Mouse (Mus musculus): ENCODE measurements around the gene Slc11a1. TPM values are rescaled to one million over a fixed set of nuclear protein-coding genes. Genes with fewer than 3 reads are reported as not detected.
"Not testable (repeated sequence)": the region's sequence is repeated elsewhere in the genome, so short reads cannot be mapped to it uniquely, and the experiment has no call there.

The Slc11a1 gene
- polyA plus RNA-seq, 1 experiment from 2014 or later, result 4.5 TPM

GRCm38 (mm10) chr1:74390924-74391748 is 16.1 kb downstream of the Slc11a1 start, which contains the start of gene Ctdsp1:
Gene Ctdsp1 (plus strand): TSS chr1:74391509.
- peaks cover 21% of the 10 kb centered on the region for H3K36me3 ChIP-seq
- peak within 1 kb of the TSS; percentile 86 for H3K4me2 ChIP-seq
- peak within 1 kb of the TSS; percentile 97 for H3K4me3 ChIP-seq
- peak; percentile 78 for ATAC-seq (ENCODE audit: borderline replicate concordance, extremely low read depth, low FRiP score, low TSS enrichment)
- peaks cover 46% of the 10 kb centered on the region for H3K4me1 ChIP-seq
- H3K9me3 ChIP-seq, result no peaks in the 10 kb centered on the region
- peak within 1 kb of the TSS; percentile 99 for H3K9ac ChIP-seq
- no peaks in the 10 kb centered on the region for H3K27me3 ChIP-seq
- 3% methylated on average over 47 of the region's 51 CpGs for WGBS
- peak within 1 kb of the TSS; percentile 99 for H3K27ac ChIP-seq

- H3K36me3 ChIP-seq, result peaks cover 21% of the 10 kb centered on the region
- H3K27me3 ChIP-seq, result no peaks in the 10 kb centered on the region
- H3K4me2 ChIP-seq, result peak overlapping the region; percentile 86
- peak overlapping the region; percentile 97 for H3K4me3 ChIP-seq
- peak overlapping the region; percentile 99 for H3K27ac ChIP-seq
- peak; percentile 43 for ATAC-seq (ENCODE audit: borderline replicate concordance, extremely low read depth, low FRiP score, low TSS enrichment)
- no peaks in the 10 kb centered on the region for H3K9me3 ChIP-seq
- H3K4me1 ChIP-seq, result peaks cover 51% of the 10 kb centered on the region
- peak overlapping the region; percentile 99 for H3K9ac ChIP-seq
- under 1% methylated on average over 60 of the region's 63 CpGs for WGBS
Observed at GRCm38 (mm10) chr1:74391844-74392441, 16.9 kb downstream of the Slc11a1 start.

- peak; percentile 4; the same call in 1 of the 2 replicates for ATAC-seq (ENCODE audit: borderline replicate concordance, extremely low read depth, low FRiP score, low TSS enrichment)
- Histone ChIP-seq H3K4me1 (peaks cover 47% of the 10 kb centered on the region), H3K27me3 (no peaks in the 10 kb centered on the region)
Observed at GRCm38 (mm10) chr1:74392446-74392994, 17.5 kb downstream of the Slc11a1 start.

GRCm38 (mm10) chr1:74393010-74393409 is 18.0 kb downstream of the Slc11a1 start:
- H3K27ac ChIP-seq, result peak overlapping the region; percentile 99
- no peak for ATAC-seq (ENCODE audit: borderline replicate concordance, extremely low read depth, low FRiP score, low TSS enrichment)
- peaks cover 21% of the 10 kb centered on the region for H3K36me3 ChIP-seq
- H3K9ac ChIP-seq, result peak overlapping the region; percentile 99
- peaks cover 43% of the 10 kb centered on the region for H3K4me1 ChIP-seq
- no peaks in the 10 kb centered on the region for H3K9me3 ChIP-seq
- H3K4me3 ChIP-seq, result peak overlapping the region; percentile 97
- peak overlapping the region; percentile 86 for H3K4me2 ChIP-seq
- H3K27me3 ChIP-seq, result no peaks in the 10 kb centered on the region
- WGBS, result 33% methylated on average over 7 of the region's 7 CpGs

More at GRCm38 (mm10) chr1:74392446-74392994, 17.5 kb downstream of the Slc11a1 start:
- Histone ChIP-seq H3K9ac (peak overlapping the region; percentile 99), H3K4me3 (peak overlapping the region; percentile 97), H3K27ac (peak overlapping the region; percentile 99), H3K9me3 (no peaks in the 10 kb centered on the region), H3K36me3 (peaks cover 21% of the 10 kb centered on the region), H3K4me2 (peak overlapping the region; percentile 86)
- under 1% methylated on average over 16 of the region's 16 CpGs for WGBS

GRCm38 (mm10) chr1:74393697-74394096 is 18.7 kb downstream of the Slc11a1 start:
- H3K27me3 ChIP-seq, result no peaks in the 10 kb centered on the region
- H3K4me2 ChIP-seq, result peak overlapping the region; percentile 86
- peaks cover 21% of the 10 kb centered on the region for H3K36me3 ChIP-seq
- 78% methylated on average over 9 of the region's 9 CpGs for WGBS
- no peak for ATAC-seq (ENCODE audit: borderline replicate concordance, extremely low read depth, low FRiP score, low TSS enrichment)
- no peak overlapping the region for H3K27ac ChIP-seq
- H3K4me1 ChIP-seq, result peaks cover 44% of the 10 kb centered on the region
- H3K9ac ChIP-seq, result no peak overlapping the region
- peak overlapping the region; percentile 97 for H3K4me3 ChIP-seq
- H3K9me3 ChIP-seq, result no peaks in the 10 kb centered on the region

- H3K27ac ChIP-seq, result no peak overlapping the region
- 86% methylated on average over 9 of the region's 9 CpGs for WGBS
Observed at GRCm38 (mm10) chr1:74394311-74394710, 19.3 kb downstream of the Slc11a1 start.

GRCm38 (mm10) chr1:74394858-74395257 is 19.9 kb downstream of the Slc11a1 start:
- H3K9me3 ChIP-seq, result no peaks in the 10 kb centered on the region
- peaks cover 37% of the 10 kb centered on the region for H3K4me1 ChIP-seq
- H3K36me3 ChIP-seq, result peaks cover 21% of the 10 kb centered on the region
- no peak overlapping the region for H3K4me2 ChIP-seq
- no peak overlapping the region for H3K9ac ChIP-seq
- no peak overlapping the region for H3K4me3 ChIP-seq
- ATAC-seq (ENCODE audit: borderline replicate concordance, extremely low read depth, low FRiP score, low TSS enrichment), result no peak
- H3K27ac ChIP-seq, result no peak overlapping the region
- 89% methylated on average over 15 of the region's 15 CpGs for WGBS
- no peaks in the 10 kb centered on the region for H3K27me3 ChIP-seq

More at GRCm38 (mm10) chr1:74394311-74394710, 19.3 kb downstream of the Slc11a1 start:
- no peak for ATAC-seq (ENCODE audit: borderline replicate concordance, extremely low read depth, low FRiP score, low TSS enrichment)
- H3K9ac ChIP-seq, result no peak overlapping the region; the same call in 1 of the 2 replicates
- H3K9me3 ChIP-seq, result no peaks in the 10 kb centered on the region
- peaks cover 43% of the 10 kb centered on the region for H3K4me1 ChIP-seq
- peaks cover 21% of the 10 kb centered on the region for H3K36me3 ChIP-seq
- H3K27me3 ChIP-seq, result no peaks in the 10 kb centered on the region
- H3K4me2 ChIP-seq, result no peak overlapping the region
- H3K4me3 ChIP-seq, result no peak overlapping the region

- no peak overlapping the region for H3K27ac ChIP-seq
- WGBS, result 84% methylated on average over 13 of the region's 13 CpGs
- no peak for ATAC-seq (ENCODE audit: borderline replicate concordance, extremely low read depth, low FRiP score, low TSS enrichment)
Observed at GRCm38 (mm10) chr1:74395290-74395689, 20.3 kb downstream of the Slc11a1 start.

GRCm38 (mm10) chr1:74396456-74397222 is 21.6 kb downstream of the Slc11a1 start:
- Histone ChIP-seq H3K27ac (peak overlapping the region; percentile 93), H3K4me1 (peaks cover 25% of the 10 kb centered on the region), H3K9ac (peak overlapping the region; percentile 16; the same call in 1 of the 2 replicates), H3K36me3 (peaks cover 21% of the 10 kb centered on the region), H3K4me2 (peak overlapping the region; percentile 93), H3K4me3 (peak overlapping the region; percentile 46; the same call in 1 of the 2 replicates)
- not testable (repeated sequence) for ATAC-seq (ENCODE audit: borderline replicate concordance, extremely low read depth, low FRiP score, low TSS enrichment); H3K9me3 ChIP-seq; H3K27me3 ChIP-seq
- WGBS, result 3% methylated on average over 12 of the region's 12 CpGs

More at GRCm38 (mm10) chr1:74395290-74395689, 20.3 kb downstream of the Slc11a1 start:
- H3K4me1 ChIP-seq, result peaks cover 33% of the 10 kb centered on the region
- H3K9me3 ChIP-seq, result no peaks in the 10 kb centered on the region
- H3K27me3 ChIP-seq, result no peaks in the 10 kb centered on the region
- H3K4me3 ChIP-seq, result no peak overlapping the region
- no peak overlapping the region for H3K4me2 ChIP-seq
- peaks cover 21% of the 10 kb centered on the region for H3K36me3 ChIP-seq
- H3K9ac ChIP-seq, result no peak overlapping the region

GRCm38 (mm10) chr1:74397268-74397918 is 22.4 kb downstream of the Slc11a1 start:
- peaks cover 25% of the 10 kb centered on the region for H3K4me1 ChIP-seq
- peak; percentile 94 for ATAC-seq (ENCODE audit: borderline replicate concordance, extremely low read depth, low FRiP score, low TSS enrichment)
- peak overlapping the region; percentile 52 for H3K9ac ChIP-seq
- H3K27me3 ChIP-seq, result no peaks in the 10 kb centered on the region
- under 1% methylated on average over 41 of the region's 41 CpGs for WGBS
- H3K27ac ChIP-seq, result peak overlapping the region; percentile 93
- H3K9me3 ChIP-seq, result no peaks in the 10 kb centered on the region
- peak overlapping the region; percentile 93 for H3K4me2 ChIP-seq
- H3K36me3 ChIP-seq, result peaks cover 21% of the 10 kb centered on the region
- H3K4me3 ChIP-seq, result peak overlapping the region; percentile 46

Data from lung, embryonic 15.5 days (tissue).